Mouse (Mus musculus): Measurements from ENCODE around the gene Abcd4. TPM values are rescaled to one million over a fixed set of nuclear protein-coding genes. Genes with fewer than 3 reads are reported as not detected.
A peak's percentile ranks its signal among the peaks of the same experiment; 100 is the strongest.

Abcd4 gene
- polyA plus RNA-seq, 1 experiment from 2014 or later: 14.0 TPM

DNA sequence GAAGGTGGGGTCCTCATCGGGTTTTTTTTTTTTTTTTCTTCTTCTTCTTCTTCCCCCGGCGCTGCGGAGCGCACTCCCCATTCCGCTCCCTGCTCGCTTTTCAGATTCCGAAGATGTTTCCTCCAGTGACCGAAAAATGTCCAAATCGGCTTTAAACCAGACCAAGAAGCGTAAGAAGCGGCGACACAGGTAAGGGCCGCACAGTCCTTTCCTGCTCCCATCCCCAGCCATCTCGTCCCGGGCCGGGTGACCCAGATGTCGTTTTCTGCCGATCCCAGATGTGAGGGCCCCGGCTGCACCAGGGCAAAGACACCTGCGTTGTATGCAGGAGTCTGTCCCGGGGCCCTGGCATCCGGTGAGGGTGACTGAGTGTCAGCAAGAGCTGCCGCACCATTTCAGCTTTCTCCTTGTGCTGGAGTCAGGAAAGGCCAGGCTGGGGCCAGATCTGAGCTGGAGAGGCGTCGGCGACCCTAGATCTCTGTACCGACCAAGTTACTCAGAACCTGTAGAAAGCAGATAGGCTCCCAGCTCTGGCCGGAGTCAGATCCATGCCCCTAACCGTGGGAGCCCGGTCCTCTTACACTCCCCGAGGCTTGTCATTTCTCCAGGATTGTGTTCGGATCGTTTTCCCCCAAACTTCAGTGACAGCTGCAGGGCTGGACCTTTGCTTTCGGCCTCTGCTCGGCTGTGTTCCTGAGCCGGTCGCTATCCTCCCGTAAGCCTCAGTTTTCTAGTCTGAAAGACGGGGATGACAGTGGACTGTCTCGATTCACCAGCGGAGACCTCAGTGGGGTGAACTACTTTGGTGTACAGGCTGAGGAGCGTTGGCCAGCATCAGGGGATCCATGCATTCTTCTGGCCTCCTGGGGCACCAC lies 45.5 kb downstream of the Abcd4 start:
- Histone ChIP-seq H3K4me3 (replicated peaks) (no peak overlapping the region), H3K27ac (replicated peaks) (no peak overlapping the region), H3K4me1 (peaks cover 19% of the 10 kb centered on the region), H3K9me3 (replicated peaks) (no peaks in the 10 kb centered on the region), H3K27me3 (replicated peaks) (peaks cover 88% of the 10 kb centered on the region), H3K9ac (replicated peaks) (no peak overlapping the region), H3K4me2 (0 out of 2 replicates have a peak overlapping the region, but pooled peaks have one; percentile 9), H3K36me3 (no peaks in the 10 kb centered on the region)
- ATAC-seq (ENCODE audit: low FRiP score): no peak
- under 1% methylated on average over 43 of the region's 43 CpGs for whole genome bisulfite sequencing

DNA sequence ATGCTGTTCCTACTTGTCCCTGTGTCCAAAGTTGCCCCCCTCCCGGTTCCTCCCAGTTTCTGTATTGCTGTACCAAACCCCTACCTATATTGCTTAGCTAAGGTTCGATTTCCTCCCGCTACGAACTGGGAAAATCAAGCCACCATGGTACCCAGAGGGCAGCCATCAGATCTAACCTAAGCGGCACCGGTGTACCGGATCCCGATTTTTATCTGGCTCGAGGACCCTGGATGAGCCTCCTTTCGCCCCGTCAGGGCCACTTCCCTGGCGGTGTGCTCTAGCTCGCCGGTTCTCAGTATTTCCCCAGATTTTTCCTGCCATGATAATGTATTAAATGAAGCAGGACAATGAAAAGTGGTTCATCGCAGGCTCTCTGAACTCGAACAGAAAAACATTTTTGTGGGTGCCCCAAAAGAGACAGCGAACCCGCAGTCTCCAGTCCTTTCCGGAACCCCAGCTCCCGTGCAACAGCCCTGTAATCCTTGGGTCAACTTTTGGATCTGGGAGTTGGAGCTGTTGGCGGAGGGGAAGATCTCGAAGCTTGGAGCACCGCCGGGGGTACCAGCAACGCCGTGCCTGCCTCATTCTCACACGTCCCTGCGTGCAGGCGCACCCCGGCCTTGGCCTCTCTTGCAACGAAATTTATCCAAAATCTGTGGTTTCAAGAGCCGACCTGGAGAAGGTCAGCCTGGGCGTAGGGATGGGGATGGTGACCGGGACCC lies 46.4 kb downstream of the Abcd4 start:
- ATAC-seq (ENCODE audit: low FRiP score): no peak
- Histone ChIP-seq H3K4me1 (peaks cover 19% of the 10 kb centered on the region), H3K27ac (replicated peaks) (no peak overlapping the region), H3K27me3 (replicated peaks) (peaks cover 91% of the 10 kb centered on the region), H3K9ac (replicated peaks) (no peak overlapping the region), H3K36me3 (no peaks in the 10 kb centered on the region), H3K4me2 (0 out of 2 replicates have a peak overlapping the region, but pooled peaks have one; percentile 9), H3K4me3 (replicated peaks) (no peak overlapping the region), H3K9me3 (replicated peaks) (no peaks in the 10 kb centered on the region)
- under 1% methylated on average over 34 of the region's 34 CpGs for WGBS

DNA sequence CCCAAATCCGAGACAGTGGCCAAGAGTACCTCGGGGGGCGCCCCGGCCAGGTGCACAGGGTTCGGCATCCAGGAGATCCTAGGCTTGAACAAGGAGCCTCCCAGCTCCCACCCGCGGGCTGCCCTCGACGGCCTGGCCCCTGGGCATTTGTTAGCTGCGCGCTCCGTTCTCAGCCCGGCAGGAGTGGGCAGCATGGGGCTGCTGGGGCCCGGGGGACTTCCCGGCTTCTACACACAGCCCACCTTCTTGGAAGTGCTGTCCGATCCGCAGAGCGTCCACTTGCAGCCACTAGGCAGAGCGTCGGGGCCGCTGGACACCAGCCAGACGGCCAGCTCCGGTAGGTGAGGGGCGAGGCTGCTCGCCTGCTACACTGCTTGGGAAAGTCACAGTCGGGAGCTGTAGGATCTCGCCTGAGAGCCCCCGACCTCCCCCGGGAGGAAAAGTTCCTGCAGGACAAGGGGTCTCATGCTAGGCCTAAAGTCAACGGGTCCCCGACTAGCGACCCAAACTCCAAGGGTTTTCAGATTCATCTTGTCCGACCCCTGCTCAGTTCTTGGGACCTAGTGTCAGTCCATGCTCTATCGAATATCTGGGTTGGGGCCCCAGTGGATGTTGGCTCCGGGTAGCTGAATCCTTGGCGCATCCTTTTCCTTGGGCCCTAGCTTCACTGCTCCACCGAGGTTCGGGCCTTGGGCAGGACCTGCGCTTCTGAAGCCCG lies 47.1 kb downstream of the Abcd4 start:
- 2% methylated on average over 36 of the region's 40 CpGs for WGBS
- H3K4me1 ChIP-seq: peaks cover 19% of the 10 kb centered on the region
- no peak overlapping the region; the same call in 1 of the 2 replicates for H3K4me3 ChIP-seq (replicated peaks)
- no peaks in the 10 kb centered on the region for H3K36me3 ChIP-seq
- no peak overlapping the region for H3K27ac ChIP-seq (replicated peaks)
- H3K27me3 ChIP-seq (replicated peaks): peaks cover 87% of the 10 kb centered on the region
- H3K9ac ChIP-seq (replicated peaks): no peak overlapping the region
- ATAC-seq (ENCODE audit: low FRiP score): no peak; the same call in 1 of the 2 replicates
- H3K4me2 ChIP-seq: peak overlapping the region; percentile 5; the same call in 1 of the 2 replicates
- H3K9me3 ChIP-seq (replicated peaks): no peaks in the 10 kb centered on the region

DNA sequence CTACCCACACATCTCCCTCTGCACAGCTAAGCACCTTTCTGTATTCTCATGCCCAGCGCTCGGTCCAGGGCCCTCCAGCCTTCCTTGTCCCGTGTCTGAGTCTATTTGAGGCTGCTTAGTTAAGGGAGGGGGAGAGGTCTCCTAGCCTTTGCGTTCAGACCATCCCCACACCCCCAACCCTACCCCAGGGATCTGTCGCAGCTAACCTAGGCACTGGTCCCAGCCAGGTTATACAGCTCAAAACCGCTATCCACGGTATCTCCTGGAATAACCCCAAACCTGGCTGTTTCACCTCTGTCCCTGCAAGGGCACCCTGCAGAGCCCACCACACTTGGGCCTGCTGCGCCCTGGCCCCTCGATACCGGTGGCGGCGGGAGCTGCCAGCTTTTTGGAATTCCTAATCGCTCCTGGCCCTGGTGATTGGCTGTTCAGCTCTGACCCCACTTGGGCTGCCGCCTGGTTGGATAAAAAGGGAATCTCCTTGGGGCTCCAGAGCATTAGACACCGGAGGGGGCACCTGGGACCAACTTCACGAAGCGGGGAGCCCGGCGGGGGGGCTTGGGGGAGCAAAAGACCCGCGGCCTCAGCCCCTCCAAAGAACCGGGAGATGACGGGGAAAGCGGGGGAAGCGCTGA lies 47.8 kb downstream of the Abcd4 start, which contains the start of gene Vsx2:
Gene Vsx2, plus strand, starts transcription at position 427 of the 635 bp plus-strand sequence.
- Histone ChIP-seq H3K4me3 (replicated peaks) (peak within 1 kb of the TSS; percentile 16; the same call in 1 of the 2 replicates), H3K4me2 (peak within 1 kb of the TSS; percentile 5; the same call in 1 of the 2 replicates), H3K4me1 (peaks cover 19% of the 10 kb centered on the region), H3K9me3 (replicated peaks) (no peaks in the 10 kb centered on the region), H3K9ac (replicated peaks) (no peak within 1 kb of the TSS), H3K36me3 (no peaks in the 10 kb centered on the region), H3K27me3 (replicated peaks) (peaks cover 86% of the 10 kb centered on the region), H3K27ac (replicated peaks) (no peak within 1 kb of the TSS)
- WGBS: 2% methylated on average over 23 of the region's 25 CpGs
- peak; percentile 31; the same call in 1 of the 2 replicates for ATAC-seq (ENCODE audit: low FRiP score)

DNA sequence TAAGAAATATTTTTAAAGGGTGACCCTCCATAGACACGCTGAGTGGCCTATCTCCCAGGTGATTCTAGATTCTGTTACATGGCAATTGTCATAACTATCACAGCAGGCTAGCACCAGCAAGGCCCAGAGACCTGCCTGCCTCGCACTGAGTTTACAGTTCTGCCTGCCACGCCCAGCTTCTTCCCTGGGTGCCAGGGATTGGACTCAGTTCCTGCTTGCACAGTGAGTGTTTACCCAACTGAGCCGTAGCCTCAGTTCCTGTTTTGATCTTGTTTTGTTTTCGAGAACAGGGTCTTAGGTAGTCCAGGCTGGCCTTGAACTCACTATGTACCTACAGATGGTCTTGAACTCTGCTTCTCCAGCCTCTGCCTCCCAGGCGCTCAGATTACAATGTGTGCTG lies 49.6 kb downstream of the Abcd4 start:
- Histone ChIP-seq H3K27me3 (replicated peaks) (peaks cover 74% of the 10 kb centered on the region), H3K4me1 (peaks cover 19% of the 10 kb centered on the region), H3K36me3 (no peaks in the 10 kb centered on the region), H3K9me3 (replicated peaks) (no peaks in the 10 kb centered on the region), H3K4me2 (no peak overlapping the region), H3K9ac (replicated peaks) (no peak overlapping the region), H3K27ac (replicated peaks) (no peak overlapping the region), H3K4me3 (replicated peaks) (no peak overlapping the region)
- 79% methylated on average over 6 of the region's 6 CpGs for WGBS
- no peak for ATAC-seq (ENCODE audit: low FRiP score)

GRCm38 (mm10) chr12:84562558-84562957 lies 54.7 kb downstream of the Abcd4 start:
- Histone ChIP-seq H3K9me3 (replicated peaks) (no peaks in the 10 kb centered on the region), H3K27ac (replicated peaks) (no peak overlapping the region), H3K4me1 (no peaks in the 10 kb centered on the region), H3K9ac (replicated peaks) (no peak overlapping the region), H3K27me3 (replicated peaks) (peaks cover 28% of the 10 kb centered on the region), H3K4me3 (replicated peaks) (no peak overlapping the region), H3K36me3 (no peaks in the 10 kb centered on the region), H3K4me2 (no peak overlapping the region)
- no peak for ATAC-seq (ENCODE audit: low FRiP score)
- 49% methylated on average over 4 of the region's 4 CpGs for WGBS

GRCm38 (mm10) chr12:84555218-84555617 lies 62.0 kb downstream of the Abcd4 start:
- no peaks in the 10 kb centered on the region for H3K9me3 ChIP-seq (replicated peaks)
- no peak overlapping the region for H3K4me3 ChIP-seq (replicated peaks)
- H3K27me3 ChIP-seq (replicated peaks): peaks cover 3% of the 10 kb centered on the region
- no peak overlapping the region for H3K27ac ChIP-seq (replicated peaks)
- WGBS: 63% methylated on average over 8 of the region's 8 CpGs
- no peak overlapping the region for H3K9ac ChIP-seq (replicated peaks)
- no peak for ATAC-seq (ENCODE audit: low FRiP score)
- no peaks in the 10 kb centered on the region; the same call in 1 of the 2 replicates for H3K4me1 ChIP-seq
- H3K4me2 ChIP-seq: no peak overlapping the region
- H3K36me3 ChIP-seq: no peaks in the 10 kb centered on the region

Other genes with a start within 250 kb of the Abcd4 start
- gene Entpd5, start 208.4 kb downstream of the Abcd4 start, polyA plus RNA-seq (2015; fragmentation: Nextera tagmentation; extraction: Ambion mirVana): 11.6 and 17.0 TPM in 2 replicates
- gene Bbof1, start 208.3 kb downstream of the Abcd4 start, polyA plus RNA-seq (2015; fragmentation: Nextera tagmentation; extraction: Ambion mirVana): 3.6 and 5.0 TPM in 2 replicates
- 21.5 and 21.9 TPM in 2 replicates for gene Rnf113a2, start 200.2 kb downstream of the Abcd4 start, polyA plus RNA-seq (2015; fragmentation: Nextera tagmentation; extraction: Ambion mirVana)
- 31.7 and 34.7 TPM in 2 replicates for gene Aldh6a1, start 166.4 kb downstream of the Abcd4 start, polyA plus RNA-seq (2015; fragmentation: Nextera tagmentation; extraction: Ambion mirVana)
- 28.9 and 29.7 TPM in 2 replicates for gene Lin52, start 166.0 kb downstream of the Abcd4 start, polyA plus RNA-seq (2015; fragmentation: Nextera tagmentation; extraction: Ambion mirVana)
- gene Vsx2, start 47.7 kb downstream of the Abcd4 start, polyA plus RNA-seq (2015; fragmentation: Nextera tagmentation; extraction: Ambion mirVana): 5.7 and 6.0 TPM in 2 replicates
- 0.37 TPM in 1 of 2 replicates, not detected in the other for gene Vrtn, start 23.6 kb upstream of the Abcd4 start, polyA plus RNA-seq (2015; fragmentation: Nextera tagmentation; extraction: Ambion mirVana)
- 7.3 and 10.2 TPM in 2 replicates for gene Syndig1l, start 81.4 kb upstream of the Abcd4 start, polyA plus RNA-seq (2015; fragmentation: Nextera tagmentation; extraction: Ambion mirVana)
- gene Npc2, start 155.7 kb upstream of the Abcd4 start, polyA plus RNA-seq (2015; fragmentation: Nextera tagmentation; extraction: Ambion mirVana): 54.1 and 57.7 TPM in 2 replicates
- 134 and 144 TPM in 2 replicates for gene Isca2, start 155.8 kb upstream of the Abcd4 start, polyA plus RNA-seq (2015; fragmentation: Nextera tagmentation; extraction: Ambion mirVana)